Mouse (Mus musculus) midbrain, postnatal 0 days (tissue): ENCODE results near the gene Cnst. TPM values are rescaled to one million over a fixed set of nuclear protein-coding genes. Genes with fewer than 3 reads are reported as not detected.
"Not testable (repeated sequence)": the region's sequence is repeated elsewhere in the genome, so short reads cannot be mapped to it uniquely, and the experiment has no call there.

Experiments used
- ATAC-seq: fragments of 200-750 bp; cut with Nextera tagmentation; 2 replicates; pipeline ENCODE4 v1.8.0; 2017; ENCODE audit warnings: moderate number of reproducible peaks, mild to moderate bottlenecking, moderate TSS enrichment, moderate library complexity; ENCODE audit not compliant: low FRiP score
- DNase-seq: peaks from one replicate; pipeline ENCODE4 v3.0.0-alpha.2; 2015; ENCODE audit warnings: low spot score
- H3K27ac ChIP-seq: fragments of 300-500 bp; sonication (generic); 2 replicates; pipeline ENCODE4 v1.5.1; 2014; ENCODE audit warnings: low read depth, mild to moderate bottlenecking, low read length, mixed read lengths
- H3K27me3 ChIP-seq: fragments of 300-500 bp; sonication (generic); 2 replicates; pipeline ENCODE4 v1.6.1; 2014; ENCODE audit warnings: low read length, control low read depth, mixed read lengths; ENCODE audit not compliant: insufficient read depth
- H3K36me3 ChIP-seq: fragments of 300-500 bp; sonication (generic); 2 replicates; pipeline ENCODE4 v1.6.1; 2014; ENCODE audit warnings: low read length, control low read depth, mixed read lengths; ENCODE audit not compliant: insufficient read depth
- H3K4me1 ChIP-seq: fragments of 300-500 bp; sonication (generic); 2 replicates; pipeline ENCODE4 v1.6.1; 2014; ENCODE audit warnings: mild to moderate bottlenecking, control low read depth, antibody characterized with exemption, low read length, mixed read lengths; ENCODE audit not compliant: insufficient read depth
- H3K4me2 ChIP-seq: fragments of 300-500 bp; sonication (generic); 2 replicates; pipeline ENCODE4 v1.6.1; 2014; ENCODE audit warnings: low read depth, mild to moderate bottlenecking, low read length, mixed read lengths; ENCODE audit not compliant: poor library complexity, severe bottlenecking
- H3K4me3 ChIP-seq: fragments of 300-500 bp; sonication (generic); 2 replicates; pipeline ENCODE4 v1.5.1; 2014; ENCODE audit warnings: low read depth, mild to moderate bottlenecking, low read length, moderate library complexity
- H3K9ac ChIP-seq: fragments of 300-500 bp; sonication (generic); replicated peaks from 2 replicates; pipeline ENCODE4 v1.6.1; 2014; ENCODE audit warnings: mild to moderate bottlenecking, low read length, moderate library complexity, mixed read lengths; ENCODE audit not compliant: poor library complexity, severe bottlenecking
- H3K9me3 ChIP-seq: fragments of 300-500 bp; sonication (generic); 2 replicates; pipeline ENCODE4 v1.6.1; 2016; ENCODE audit warnings: low read length, control low read depth
- CTCF ChIP-seq: IDR thresholded peaks from 2 replicates; pipeline ENCODE4 v1.5.1; 2016; ENCODE audit warnings: antibody characterized with exemption, mild to moderate bottlenecking
- WGBS: fragments of 180-500 bp; shearing (Covaris S2); extraction: QIAGEN DNeasy Blood & Tissue Kit; methylation state at CpG from one replicate; pipeline ENCODE4 v1.1.7; 2014; 5-methylcytosine and 5-hydroxymethylcytosine counted together
- polyA plus RNA-seq: library from polyadenylated mRNA; unstranded; fragments of >200 nt; fragmentation: Nextera tagmentation; extraction: Ambion mirVana; gene quantifications from 2 replicates; pipeline ENCODE4 v1.2.1, GENCODE M21; 2015
- total RNA-seq: library from RNA; depleted of rRNA; stranded (reverse); fragments of >200 nt; gene quantifications from 2 replicates; pipeline ENCODE4 v1.2.3, GENCODE M21; 2014

The Cnst gene
- total and polyA plus RNA-seq, 2 experiments from 2014 or later: 16.5 to 36.8 TPM

GRCm38 (mm10) chr1:179633414-179633752, 87.2 kb downstream of the Cnst start:
- peak; percentile 48 for DNase-seq
- no peak overlapping the region for H3K4me3 ChIP-seq
- H3K27ac ChIP-seq: no peak overlapping the region
- ATAC-seq: no peak
- no peak overlapping the region for H3K9ac ChIP-seq
- H3K9me3 ChIP-seq: no peaks in the 10 kb centered on the region
- H3K36me3 ChIP-seq: no peaks in the 10 kb centered on the region
- H3K4me2 ChIP-seq: no peak overlapping the region
- 35% methylated on average over 1 of the region's 1 CpGs for WGBS
- TF ChIP-seq CTCF: peak; percentile 73
- no peaks in the 10 kb centered on the region for H3K4me1 ChIP-seq
- no peaks in the 10 kb centered on the region for H3K27me3 ChIP-seq

DNA sequence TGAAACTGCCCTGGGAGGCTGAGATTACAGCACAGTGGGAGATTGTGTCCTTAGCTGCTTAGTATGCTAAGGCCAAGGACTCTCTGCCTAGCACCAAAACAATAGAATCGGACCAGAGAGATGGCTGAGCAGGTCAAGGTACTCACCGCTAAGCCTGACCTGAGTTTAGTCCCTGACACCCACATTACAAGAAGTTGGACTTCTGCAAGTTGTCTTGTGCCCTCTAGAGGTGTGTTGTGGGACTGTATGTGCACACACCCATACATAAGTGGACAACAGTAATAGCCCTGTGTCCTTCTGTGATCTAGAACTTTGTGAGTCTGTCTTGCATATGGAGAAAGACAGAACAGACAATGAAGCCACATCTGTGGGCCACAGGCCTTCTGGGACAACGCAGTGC, 88.0 kb downstream of the Cnst start:
- Histone ChIP-seq H3K9ac (no peak overlapping the region), H3K4me1 (no peaks in the 10 kb centered on the region), H3K9me3 (no peaks in the 10 kb centered on the region), H3K4me3 (no peak overlapping the region), H3K27me3 (no peaks in the 10 kb centered on the region), H3K27ac (no peak overlapping the region), H3K36me3 (no peaks in the 10 kb centered on the region), H3K4me2 (no peak overlapping the region)
- no peak for DNase-seq
- TF ChIP-seq CTCF: peak; percentile 35
- no peak for ATAC-seq
- WGBS: 82% methylated on average over 3 of the region's 3 CpGs

DNA sequence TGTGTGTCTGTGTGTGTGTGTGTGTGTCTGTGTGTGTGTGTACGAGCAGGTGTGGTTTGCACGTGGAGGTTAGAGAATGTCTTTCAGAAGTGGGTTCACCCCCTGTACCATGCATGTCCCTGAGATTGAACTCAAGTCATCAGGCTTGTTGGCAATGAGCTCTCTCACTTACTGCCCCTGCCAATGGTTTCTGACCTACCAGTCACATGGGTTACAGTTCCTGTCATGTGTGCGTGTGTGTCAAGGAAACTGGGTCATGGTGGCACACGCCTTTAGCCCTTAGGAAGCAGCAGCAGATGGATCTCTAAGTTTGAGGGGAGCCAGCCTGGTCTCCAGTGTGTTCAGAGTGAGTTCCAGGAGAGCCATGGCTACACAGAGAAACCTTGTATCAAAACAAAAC, 96.6 kb downstream of the Cnst start:
- no peaks in the 10 kb centered on the region for H3K27me3 ChIP-seq
- no peak overlapping the region for H3K4me3 ChIP-seq
- H3K9ac ChIP-seq: no peak overlapping the region
- DNase-seq (no peak), ATAC-seq (no peak)
- H3K9me3 ChIP-seq: no peaks in the 10 kb centered on the region
- H3K27ac ChIP-seq: no peak overlapping the region
- TF ChIP-seq CTCF: no peak
- H3K4me2 ChIP-seq: no peak overlapping the region
- H3K36me3 ChIP-seq: no peaks in the 10 kb centered on the region
- no peaks in the 10 kb centered on the region for H3K4me1 ChIP-seq
- WGBS: 86% methylated on average over 4 of the region's 4 CpGs

DNA sequence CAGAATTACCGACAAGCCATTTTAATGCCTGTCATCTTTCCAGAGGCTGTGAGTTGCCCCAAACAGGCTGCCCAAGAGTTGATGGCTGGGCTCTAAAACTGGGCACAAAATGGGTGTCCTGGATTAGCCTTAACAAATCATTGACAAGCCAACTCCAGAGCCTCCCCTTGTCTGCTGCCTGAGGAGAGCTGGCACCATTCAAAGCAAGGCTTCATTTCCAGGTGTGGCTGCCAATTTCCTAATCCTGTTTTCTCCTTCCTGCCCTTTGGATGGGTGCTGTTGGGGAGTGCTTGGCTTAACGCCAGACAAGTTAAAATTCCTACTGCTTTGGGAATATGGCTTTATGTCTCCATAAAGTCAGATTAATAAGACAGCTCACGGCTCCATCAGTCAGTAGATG, 98.0 kb downstream of the Cnst start:
- no peak overlapping the region for H3K9ac ChIP-seq
- H3K27me3 ChIP-seq: no peaks in the 10 kb centered on the region
- H3K36me3 ChIP-seq: no peaks in the 10 kb centered on the region
- 39% methylated on average over 3 of the region's 3 CpGs for WGBS
- no peak overlapping the region for H3K4me2 ChIP-seq
- DNase-seq (peak; percentile 62), ATAC-seq (no peak)
- H3K4me3 ChIP-seq: no peak overlapping the region
- no peak overlapping the region for H3K27ac ChIP-seq
- H3K4me1 ChIP-seq: no peaks in the 10 kb centered on the region
- no peak for TF ChIP-seq CTCF
- no peaks in the 10 kb centered on the region for H3K9me3 ChIP-seq

GRCm38 (mm10) chr1:179645101-179645979, 99.2 kb downstream of the Cnst start:
- H3K4me3 ChIP-seq: 0 out of 2 replicates have a peak overlapping the region, but pooled peaks have one; percentile 14
- H3K9ac ChIP-seq: no peak overlapping the region
- peak overlapping the region; percentile 39; the same call in 1 of the 2 replicates for H3K4me2 ChIP-seq
- DNase-seq (peak; percentile 83), ATAC-seq (peak; percentile 69; the same call in 1 of the 2 replicates)
- WGBS: 61% methylated on average over 13 of the region's 13 CpGs
- H3K9me3 ChIP-seq: no peaks in the 10 kb centered on the region
- H3K27ac ChIP-seq: no peak overlapping the region
- peak; percentile 85 for TF ChIP-seq CTCF
- no peaks in the 10 kb centered on the region for H3K4me1 ChIP-seq
- H3K36me3 ChIP-seq: no peaks in the 10 kb centered on the region
- no peaks in the 10 kb centered on the region for H3K27me3 ChIP-seq

- H3K4me2 ChIP-seq: peak overlapping the region; percentile 39; the same call in 1 of the 2 replicates
- no peaks in the 10 kb centered on the region for H3K27me3 ChIP-seq
- 29% methylated on average over 4 of the region's 4 CpGs for WGBS
- no peak overlapping the region for H3K27ac ChIP-seq
- H3K4me3 ChIP-seq: 0 out of 2 replicates have a peak overlapping the region, but pooled peaks have one; percentile 14
- no peaks in the 10 kb centered on the region for H3K9me3 ChIP-seq
- no peaks in the 10 kb centered on the region for H3K4me1 ChIP-seq
- no peak for ATAC-seq
- no peak overlapping the region for H3K9ac ChIP-seq
- DNase-seq: no peak
- H3K36me3 ChIP-seq: no peaks in the 10 kb centered on the region
- TF ChIP-seq CTCF: no peak
These were observed 99.8 kb downstream of the Cnst start for GRCm38 (mm10) chr1:179645980-179646268.

DNA sequence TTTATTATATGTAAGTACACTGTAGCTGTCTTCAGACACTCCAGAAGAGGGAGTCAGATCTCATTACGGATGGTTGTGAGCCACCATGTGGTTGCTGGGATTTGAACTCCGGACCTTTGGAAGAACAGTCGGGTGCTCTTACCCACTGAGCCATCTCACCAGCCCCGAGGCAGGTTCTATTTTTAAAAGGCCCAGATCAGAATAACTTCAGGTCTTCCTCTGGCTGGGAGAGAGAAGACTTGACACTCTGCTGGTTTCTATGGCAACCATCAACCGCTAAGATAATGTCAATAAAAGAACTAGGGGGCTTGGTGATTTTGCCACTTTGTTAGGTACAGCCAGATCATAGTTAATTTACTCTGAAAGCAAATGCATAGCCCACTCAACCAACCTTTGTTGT, 102.5 kb downstream of the Cnst start:
- H3K4me2 ChIP-seq, H3K9ac ChIP-seq, H3K4me1 ChIP-seq, H3K27me3 ChIP-seq, H3K4me3 ChIP-seq, ATAC-seq, H3K9me3 ChIP-seq, H3K36me3 ChIP-seq, H3K27ac ChIP-seq: not testable (repeated sequence)
- peak; percentile 18 for DNase-seq
- WGBS: 57% methylated on average over 4 of the region's 5 CpGs
